Mouse (Mus musculus) right cerebral cortex, postnatal 25 days (tissue): Measurements from ENCODE around the gene Cpne6.

Experiments used
- DNase-seq: peaks from one replicate; pipeline ENCODE4 v3.0.0; 2022

Gene Cpne6

DNA sequence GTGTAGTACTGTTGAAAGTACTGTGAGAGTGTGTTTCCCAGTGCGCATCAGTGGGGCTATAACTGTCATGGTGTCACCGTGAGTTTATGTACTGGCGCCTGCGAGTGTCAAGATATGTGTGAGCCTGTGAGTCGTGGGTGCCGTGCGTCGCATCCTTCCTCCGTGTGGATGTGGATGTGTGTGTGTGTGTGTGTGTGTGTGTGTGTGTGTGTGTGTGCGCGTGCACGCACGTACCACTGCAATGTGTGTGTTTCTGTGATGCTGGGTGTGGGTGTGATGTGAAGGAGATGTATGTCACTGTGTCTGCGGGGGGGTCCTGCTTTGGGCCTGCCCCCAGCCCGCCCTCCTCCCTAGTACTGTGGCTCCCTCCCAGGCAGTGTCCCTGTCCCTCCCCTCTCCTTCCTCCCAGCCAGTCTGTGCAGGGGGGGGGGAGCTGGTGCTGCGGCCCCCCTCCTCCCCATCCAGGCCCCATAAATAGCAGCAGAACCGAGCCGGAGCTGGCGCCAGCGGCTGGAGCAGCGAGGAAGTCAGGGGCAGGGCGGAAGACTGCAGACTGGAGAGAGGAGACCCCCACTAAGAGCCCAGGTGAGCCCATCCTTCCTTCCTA is at the start of gene Cpne6:
TSS of gene Cpne6 (plus strand) at position 321 of the 607 bp plus-strand sequence.
- peak; percentile 62 for DNase-seq

- no peak for DNase-seq
These were observed 48.5 kb upstream of the Cpne6 start for GRCm38 (mm10) chr14:55461757-55462156.

DNA sequence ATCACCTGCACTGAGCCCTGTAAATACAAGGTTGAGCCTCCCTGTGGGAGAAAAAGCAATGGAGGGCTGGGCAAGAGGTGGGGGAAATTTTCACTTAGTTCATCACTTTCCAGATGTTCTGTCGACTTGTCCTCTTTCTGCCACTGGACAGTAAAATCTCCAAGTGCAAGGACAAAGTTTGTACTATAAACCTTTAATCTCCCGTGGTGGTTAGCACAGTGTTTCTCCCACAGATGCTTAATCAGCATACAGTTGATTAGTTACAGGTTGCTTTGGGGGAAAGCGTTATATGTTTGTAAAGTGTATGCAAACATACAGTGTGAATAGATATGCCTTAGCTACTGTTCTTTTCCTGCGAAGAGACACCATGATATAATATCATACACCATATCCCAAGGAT is 43.8 kb upstream of the Cpne6 start:
- no peak for DNase-seq

DNA sequence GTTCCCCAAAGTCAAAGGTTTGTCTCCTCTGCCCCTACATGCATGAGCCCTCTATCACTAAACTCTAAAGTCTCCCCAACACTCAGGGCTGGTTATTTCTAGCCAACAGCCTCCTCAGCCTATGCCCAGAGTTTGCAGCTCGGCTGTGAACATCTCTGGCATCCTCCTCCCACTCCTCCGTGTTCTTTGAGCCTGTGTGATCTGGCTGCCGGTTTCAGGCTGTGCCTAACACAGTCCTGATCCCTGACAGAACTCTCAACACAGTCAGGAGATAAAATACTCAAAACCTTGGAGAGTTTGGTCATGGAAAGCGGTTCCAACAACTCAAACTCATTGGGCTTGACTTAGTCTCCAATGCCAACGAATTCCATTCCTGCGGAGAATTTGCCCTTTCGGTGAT is 43.1 kb upstream of the Cpne6 start:
- DNase-seq: no peak

GRCm38 (mm10) chr14:55468301-55468741 is 41.9 kb upstream of the Cpne6 start:
- no peak for DNase-seq

DNA sequence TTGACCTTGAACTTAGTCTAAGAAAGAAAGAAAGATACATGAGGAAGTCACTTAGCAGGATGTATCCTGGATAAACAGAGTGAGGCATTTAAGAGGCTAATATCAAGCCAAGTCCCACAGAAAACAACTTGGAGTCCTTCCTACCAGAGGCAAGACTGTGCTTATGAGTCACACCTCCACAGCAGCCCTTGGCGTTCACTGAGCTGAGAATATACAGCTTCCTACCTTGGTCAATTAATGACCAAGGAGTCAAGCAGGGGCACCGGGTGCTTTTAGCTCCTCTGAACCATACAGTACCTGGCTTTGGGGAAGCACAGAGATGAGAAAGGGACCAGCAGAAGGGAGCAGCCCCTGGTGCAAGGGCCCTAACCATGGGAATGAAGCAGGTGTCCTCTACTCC is 41.2 kb upstream of the Cpne6 start:
- DNase-seq: no peak

DNA sequence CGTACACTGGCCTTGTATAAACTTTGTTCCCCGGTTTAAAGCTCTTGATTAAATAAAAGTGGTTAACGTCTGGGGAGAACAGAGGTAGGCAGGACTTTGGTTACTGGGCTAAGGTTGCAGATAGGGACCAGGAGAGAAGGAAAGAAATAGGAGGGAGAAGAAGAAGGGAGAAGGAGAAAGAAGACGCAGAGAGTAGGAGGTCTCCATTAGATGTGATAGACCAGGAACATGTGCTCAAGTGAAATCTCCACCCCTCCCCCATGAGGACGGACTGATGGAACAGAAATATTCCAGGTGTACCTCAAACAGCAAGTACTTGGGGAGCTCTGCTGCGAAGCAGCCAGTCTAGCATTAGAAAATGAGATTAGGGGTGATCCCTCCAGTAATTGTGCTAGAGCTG is 40.4 kb upstream of the Cpne6 start:
- DNase-seq: no peak

- no peak for DNase-seq
These were observed 39.4 kb upstream of the Cpne6 start for GRCm38 (mm10) chr14:55470806-55471205.

DNA sequence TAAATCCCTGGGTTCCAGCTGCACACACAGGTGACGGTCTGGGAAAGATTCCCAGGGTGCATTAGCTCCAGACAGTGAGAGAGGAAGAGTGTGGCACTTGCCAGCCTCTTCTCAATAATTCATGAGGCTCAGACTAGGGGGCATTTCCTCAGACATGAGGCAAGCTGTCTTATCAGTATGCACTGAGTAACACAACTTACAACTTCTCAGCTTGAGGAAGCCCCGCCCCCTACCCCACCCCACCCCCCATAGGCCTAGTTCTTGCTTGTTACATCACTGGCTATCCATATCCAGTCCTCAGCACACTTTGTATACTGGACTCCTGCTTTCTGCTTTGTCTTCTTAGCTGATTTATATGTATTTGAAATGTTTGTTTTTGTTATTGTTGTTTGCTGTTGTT is 34.6 kb upstream of the Cpne6 start:
- DNase-seq: no peak

- no peak for DNase-seq
These were observed 32.8 kb upstream of the Cpne6 start for GRCm38 (mm10) chr14:55477421-55477820.

DNA sequence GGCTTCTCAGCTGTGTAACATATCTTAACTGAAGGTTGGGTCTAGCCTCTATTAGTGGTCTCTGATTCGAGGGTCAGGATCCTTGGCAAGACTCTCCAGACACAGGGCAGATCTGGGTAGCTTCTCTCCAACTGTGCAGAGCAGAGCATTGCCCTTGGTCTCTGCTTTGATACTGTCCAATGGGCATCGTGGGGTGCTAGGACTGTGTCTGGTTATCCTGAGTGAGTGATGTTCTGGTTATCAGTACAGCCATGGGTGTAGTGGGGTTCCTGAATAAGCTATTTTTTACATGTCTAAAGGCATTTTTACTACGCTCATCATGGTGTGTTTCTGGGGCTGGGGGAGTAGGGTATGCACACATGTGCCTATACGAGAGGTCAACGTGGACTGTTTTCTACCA is 32.4 kb upstream of the Cpne6 start:
- DNase-seq: no peak

GRCm38 (mm10) chr14:55478651-55479599 is 31.3 kb upstream of the Cpne6 start, which contains the start of gene Dhrs4:
Gene Dhrs4 (plus strand): TSS chr14:55478758.
- peak; percentile 72 for DNase-seq

DNA sequence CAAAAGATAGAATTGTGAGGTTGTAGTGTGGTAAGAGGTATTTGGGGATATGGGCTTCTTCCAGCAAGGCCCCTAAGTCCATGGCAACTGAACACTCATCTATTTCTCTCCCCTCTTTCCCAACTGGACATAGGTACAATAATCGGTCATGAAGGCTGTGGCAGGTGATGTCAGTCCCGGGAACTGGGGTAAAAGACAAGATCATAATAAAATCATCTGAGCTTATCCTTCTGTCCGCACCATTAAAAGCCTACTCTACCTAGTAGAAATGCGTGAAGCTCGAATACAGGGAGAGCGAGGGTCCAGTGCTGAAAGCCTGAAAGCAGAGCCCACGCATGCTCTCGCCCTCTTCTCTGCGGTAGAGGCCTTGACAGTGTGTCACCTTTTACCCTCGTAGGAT is 30.6 kb upstream of the Cpne6 start:
- no peak for DNase-seq

GRCm38 (mm10) chr14:55484430-55485085 is 25.7 kb upstream of the Cpne6 start:
- no peak for DNase-seq

GRCm38 (mm10) chr14:55486836-55487235 is 23.4 kb upstream of the Cpne6 start:
- no peak for DNase-seq

- peak; percentile 89 for DNase-seq
These were observed 19.7 kb upstream of the Cpne6 start, which contains the start of gene Carmil3 for GRCm38 (mm10) chr14:55490361-55491201. Gene Carmil3 (plus strand): TSS chr14:55490651.

DNA sequence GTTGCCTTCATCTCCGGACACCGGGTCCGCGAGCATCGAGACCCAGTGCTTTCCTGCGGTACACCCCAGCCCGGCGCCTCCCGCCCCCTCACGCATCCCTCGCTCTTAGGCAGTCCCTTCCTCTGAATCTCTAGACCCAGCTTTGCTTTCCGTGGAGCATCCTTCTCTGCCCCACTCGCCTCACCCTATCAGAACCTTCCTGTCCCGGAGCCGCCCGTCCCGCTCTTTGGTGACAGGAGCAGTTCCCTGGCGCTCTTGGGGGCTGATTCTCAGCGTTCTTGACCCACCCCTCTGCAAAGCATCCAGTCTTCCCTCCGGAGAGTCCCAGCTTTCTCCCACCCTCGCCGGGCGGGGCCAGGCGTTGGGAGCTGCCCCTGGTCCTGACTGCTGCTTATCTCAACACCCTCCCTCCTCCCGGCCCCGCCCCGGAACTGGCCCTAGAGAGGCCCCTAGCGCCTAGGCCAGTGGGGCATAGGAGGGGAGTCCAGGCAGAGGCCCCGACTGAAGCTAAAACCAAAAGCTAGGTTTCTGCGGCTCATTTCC is 18.9 kb upstream of the Cpne6 start:
- DNase-seq: peak; percentile 58

DNA sequence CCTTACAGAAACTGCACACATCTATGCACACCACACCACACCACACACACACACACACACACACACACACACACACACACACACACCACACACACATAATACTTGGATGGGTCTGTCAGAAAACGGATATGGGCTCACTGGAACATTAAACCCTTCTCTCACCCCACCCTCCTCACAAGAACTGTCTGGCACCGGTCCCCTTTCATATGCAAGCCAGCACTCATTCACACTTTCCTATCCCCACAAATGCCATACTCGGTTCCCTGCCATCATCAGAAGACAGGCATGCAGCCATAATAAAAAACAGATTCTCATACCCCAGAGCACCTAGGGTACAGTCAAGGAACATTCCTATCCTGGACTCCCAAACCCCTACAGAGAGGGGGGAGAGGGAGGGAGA is 18.1 kb upstream of the Cpne6 start:
- DNase-seq: no peak

DNA sequence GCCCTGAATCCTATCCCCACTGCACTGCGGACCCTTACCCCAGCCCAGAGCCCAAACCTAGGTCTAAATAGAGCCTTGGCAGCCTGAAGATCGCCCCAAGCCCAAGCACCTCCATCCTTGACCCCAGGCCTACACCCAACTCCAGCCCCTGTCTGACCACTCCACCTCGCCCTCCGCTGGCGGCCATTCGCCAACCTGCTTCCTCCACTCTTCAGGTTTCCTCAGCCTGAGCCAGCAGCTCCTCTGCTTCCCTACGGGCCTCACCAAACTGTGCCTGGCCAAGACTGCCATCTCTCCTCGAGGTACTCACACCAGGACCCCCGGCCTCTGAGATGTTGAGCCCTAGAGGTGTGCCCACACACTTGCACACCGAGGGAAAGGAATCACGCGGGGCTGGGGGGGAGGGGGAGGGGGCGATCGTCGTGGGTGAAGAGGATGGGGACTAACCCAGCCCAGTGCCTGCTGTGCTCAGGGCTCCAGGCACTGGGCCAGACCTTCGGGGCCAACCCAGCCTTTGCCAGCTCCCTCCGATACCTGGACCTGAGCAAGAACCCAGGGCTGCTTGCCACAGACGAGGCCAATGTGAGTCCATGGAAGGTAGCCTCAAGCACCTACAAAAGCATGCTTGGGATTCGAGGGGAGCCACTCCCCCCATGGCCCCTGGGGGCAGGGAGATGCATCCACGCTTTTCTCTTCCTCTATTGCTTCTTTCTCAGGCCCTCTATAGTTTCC is 14.6 kb upstream of the Cpne6 start:
- DNase-seq: no peak

DNA sequence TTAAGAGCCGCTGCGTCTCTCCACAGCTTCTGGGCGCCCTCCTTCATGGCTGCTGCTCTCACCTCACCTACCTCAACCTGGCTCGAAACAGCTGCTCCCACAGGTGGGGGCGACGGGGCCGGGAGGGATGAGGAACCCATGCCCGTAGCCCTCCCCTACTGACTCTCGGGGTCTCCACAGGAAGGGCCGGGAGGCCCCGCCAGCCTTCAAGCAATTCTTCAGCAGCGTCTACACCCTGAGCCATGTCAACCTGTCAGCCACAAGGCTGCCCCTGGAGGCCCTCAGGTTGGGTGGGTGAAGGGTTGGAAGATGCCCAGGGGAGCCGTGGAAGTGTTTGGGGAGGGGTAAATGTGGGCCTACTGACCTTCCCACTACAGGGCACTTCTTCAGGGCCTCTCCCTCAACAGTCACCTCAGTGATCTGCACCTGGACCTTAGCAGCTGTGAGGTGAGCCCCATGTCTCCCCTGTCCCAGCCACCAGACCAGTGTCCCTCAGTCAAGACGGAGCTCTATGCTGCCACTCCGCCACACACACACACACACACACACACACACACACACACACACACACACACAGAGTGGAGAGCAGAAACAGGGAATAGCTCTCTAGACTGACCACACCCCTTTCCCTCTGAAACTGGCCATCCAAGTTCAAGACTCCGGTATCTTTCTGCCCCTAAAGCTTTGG is 13.3 kb upstream of the Cpne6 start:
- DNase-seq: no peak

DNA sequence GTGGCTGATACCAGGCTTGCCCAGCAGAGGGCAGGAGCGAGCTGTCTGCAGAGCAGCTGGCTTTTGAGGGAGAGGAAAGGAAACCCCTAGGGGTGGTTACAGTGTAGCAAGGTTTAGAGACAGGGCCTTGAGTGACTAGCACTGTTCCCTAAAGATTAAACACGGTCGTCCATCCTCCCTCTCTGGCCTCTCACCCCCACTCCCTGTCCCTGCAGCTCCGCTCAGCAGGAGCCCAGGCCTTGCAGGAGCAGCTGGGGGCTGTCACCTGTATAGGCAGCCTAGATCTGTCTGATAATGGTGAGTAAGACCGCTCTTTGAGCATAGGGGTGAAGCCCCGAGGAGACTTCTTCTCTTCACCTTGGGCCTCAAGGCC is 12.8 kb upstream of the Cpne6 start:
- DNase-seq: peak; percentile 82
